Mouse (Mus musculus) embryonic facial prominence, embryonic 13.5 days (tissue): Measurements from ENCODE around the gene Tmx2. TPM values are rescaled to one million over a fixed set of nuclear protein-coding genes. Genes with fewer than 3 reads are reported as not detected.
A peak's percentile ranks its signal among the peaks of the same experiment; 100 is the strongest.

Experiments used
- ATAC-seq: fragments of 200-750 bp; cut with Nextera tagmentation; 2 replicates; pipeline ENCODE4 v1.8.0; 2017; ENCODE audit warnings: low read depth; ENCODE audit not compliant: insufficient number of reproducible peaks, insufficient read depth, low FRiP score, low TSS enrichment
- H3K27ac ChIP-seq: fragments of 300-500 bp; sonication (generic); 2 replicates; pipeline ENCODE4 v1.5.1; 2015; ENCODE audit warnings: moderate library complexity, mild to moderate bottlenecking, inconsistent platforms
- H3K27me3 ChIP-seq: fragments of 300-500 bp; sonication (generic); 2 replicates; pipeline ENCODE4 v1.6.1; 2015; ENCODE audit warnings: mild to moderate bottlenecking, inconsistent platforms
- H3K36me3 ChIP-seq: fragments of 300-500 bp; sonication (generic); 2 replicates; pipeline ENCODE4 v1.6.1; 2015; ENCODE audit warnings: mild to moderate bottlenecking, inconsistent platforms
- H3K4me1 ChIP-seq: fragments of 300-500 bp; sonication (generic); 2 replicates; pipeline ENCODE4 v1.6.1; 2015; ENCODE audit warnings: inconsistent platforms
- H3K4me2 ChIP-seq: fragments of 300-500 bp; sonication (generic); 2 replicates; pipeline ENCODE4 v1.6.1; 2015; ENCODE audit warnings: moderate library complexity, mild to moderate bottlenecking, inconsistent platforms
- H3K4me3 ChIP-seq: fragments of 300-500 bp; sonication (generic); 2 replicates; pipeline ENCODE4 v1.5.1; 2015; ENCODE audit warnings: mild to moderate bottlenecking, inconsistent platforms
- H3K9ac ChIP-seq: fragments of 300-500 bp; sonication (generic); 2 replicates; pipeline ENCODE4 v1.6.1; 2015; ENCODE audit warnings: mild to moderate bottlenecking, inconsistent platforms
- H3K9me3 ChIP-seq: fragments of 300-500 bp; sonication (generic); 2 replicates; pipeline ENCODE4 v1.6.1; 2016; ENCODE audit warnings: inconsistent platforms
- WGBS: fragments of 180-500 bp; shearing (Covaris S2); methylation state at CpG from one replicate; pipeline ENCODE4 v1.1.7; 2015; ENCODE audit warnings: mixed read lengths; 5-methylcytosine and 5-hydroxymethylcytosine counted together
- polyA plus RNA-seq: library from polyadenylated mRNA; unstranded; fragments of >200 nt; fragmentation: Nextera tagmentation; extraction: Ambion mirVana; gene quantifications from 2 replicates; pipeline ENCODE4 v1.2.1, GENCODE M21; 2015

Tmx2 gene
- polyA plus RNA-seq, 1 experiment from 2014 or later = 105 TPM

DNA sequence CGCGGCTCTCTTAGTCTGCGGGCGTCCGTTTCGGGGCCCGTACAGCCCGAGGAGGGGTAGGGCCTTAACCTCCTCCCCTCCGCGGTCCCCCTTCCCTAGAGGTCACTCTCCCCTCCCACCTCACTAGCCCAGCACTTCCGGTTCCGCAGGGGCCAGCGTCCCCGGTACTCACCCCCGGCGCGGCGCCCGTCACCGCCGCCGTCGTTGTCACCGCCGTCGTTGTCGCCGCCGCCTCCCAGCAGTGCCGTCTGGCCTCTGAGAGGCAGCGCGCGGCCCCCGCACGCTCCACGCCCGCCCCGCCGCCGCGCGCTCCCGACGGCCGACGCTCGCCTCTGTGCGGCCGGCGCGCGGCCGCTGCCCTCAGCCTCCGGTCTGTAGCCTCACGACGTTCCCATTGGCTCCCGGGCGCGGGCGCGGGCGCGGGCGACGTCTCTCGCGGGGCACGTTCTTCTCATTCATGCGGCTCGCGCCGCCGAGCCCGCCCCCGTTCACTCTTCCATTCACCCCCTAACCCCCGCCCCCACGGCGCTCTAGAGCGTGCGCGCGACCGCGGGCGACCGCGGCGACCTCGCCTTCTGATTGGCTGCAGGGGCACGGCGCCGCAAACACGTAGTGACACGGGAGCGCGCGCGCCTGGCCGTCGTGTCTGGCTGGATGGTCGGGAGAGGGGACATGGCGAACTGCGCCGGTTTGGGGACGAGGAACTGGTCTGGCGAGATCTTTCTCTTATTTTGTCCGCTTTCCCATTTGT is 36.0 kb upstream of the Tmx2 start, which contains the start of gene Zdhhc5:
TSS of gene Zdhhc5 (minus strand) at position 370 of the 751 bp plus-strand sequence.
- Histone ChIP-seq H3K9ac (peak within 1 kb of the TSS; percentile 99), H3K36me3 (peaks cover 10% of the 10 kb centered on the region), H3K4me3 (peak within 1 kb of the TSS; percentile 93), H3K4me2 (peak within 1 kb of the TSS; percentile 68), H3K27ac (peak within 1 kb of the TSS; percentile 96), H3K9me3 (no peaks in the 10 kb centered on the region), H3K4me1 (peaks cover 13% of the 10 kb centered on the region), H3K27me3 (no peaks in the 10 kb centered on the region)
- 1% methylated on average over 106 of the region's 107 CpGs for WGBS
- peak; percentile 96 for ATAC-seq

DNA sequence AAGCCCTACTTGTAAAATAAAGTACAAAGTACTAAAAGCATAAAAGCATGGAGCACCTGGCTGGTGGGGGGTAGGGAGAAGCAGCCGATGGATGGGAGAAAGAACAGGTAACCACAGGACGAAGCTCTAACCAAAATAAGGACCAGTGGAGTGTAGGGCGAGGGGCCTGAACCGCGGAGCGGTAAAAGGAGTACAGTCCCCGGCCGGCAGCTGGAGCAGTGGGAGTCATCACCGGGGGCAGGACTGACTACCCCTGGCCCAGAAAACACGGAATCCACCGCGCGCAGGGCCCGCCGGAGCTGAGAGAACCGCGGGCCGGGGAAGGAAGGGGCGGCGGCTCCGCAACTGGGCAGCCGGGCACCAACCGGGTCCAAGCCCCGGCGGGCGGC is 35.5 kb upstream of the Tmx2 start:
- no peaks in the 10 kb centered on the region for H3K9me3 ChIP-seq
- H3K27me3 ChIP-seq = no peaks in the 10 kb centered on the region
- H3K4me2 ChIP-seq = peak overlapping the region; percentile 68
- peak overlapping the region; percentile 99 for H3K9ac ChIP-seq
- H3K36me3 ChIP-seq = peaks cover 15% of the 10 kb centered on the region
- under 1% methylated on average over 26 of the region's 26 CpGs for WGBS
- no peak; the same call in 1 of the 2 replicates for ATAC-seq
- H3K27ac ChIP-seq = peak overlapping the region; percentile 96
- peak overlapping the region; percentile 93 for H3K4me3 ChIP-seq
- H3K4me1 ChIP-seq = peaks cover 13% of the 10 kb centered on the region

- Histone ChIP-seq H3K27ac (no peak overlapping the region), H3K27me3 (no peaks in the 10 kb centered on the region), H3K9me3 (no peaks in the 10 kb centered on the region), H3K9ac (no peak overlapping the region), H3K4me2 (no peak overlapping the region), H3K36me3 (peaks cover 37% of the 10 kb centered on the region), H3K4me3 (no peak overlapping the region), H3K4me1 (peaks cover 24% of the 10 kb centered on the region)
- no peak for ATAC-seq
- WGBS = 87% methylated on average over 2 of the region's 2 CpGs
Observed at GRCm38 (mm10) chr2:84711898-84712297, 33.0 kb upstream of the Tmx2 start.

DNA sequence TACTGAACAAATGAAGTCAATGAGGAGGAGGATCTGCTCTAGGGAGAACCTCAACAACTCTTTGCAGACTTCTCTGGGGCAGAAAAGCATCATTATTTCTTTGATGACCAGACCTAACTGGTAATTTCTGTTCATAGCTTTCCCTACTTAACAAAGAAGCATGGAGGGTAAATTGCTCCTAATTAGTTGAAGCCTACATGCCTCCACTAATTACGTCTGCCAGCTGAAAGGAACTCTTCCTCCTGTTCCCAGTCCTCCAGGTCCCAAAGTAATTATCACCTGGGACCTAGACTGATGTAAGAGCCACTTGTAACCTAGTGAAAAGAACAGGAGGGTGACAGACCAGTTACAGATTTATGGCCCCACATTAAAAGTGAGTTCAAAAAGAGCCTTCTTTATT is 28.6 kb upstream of the Tmx2 start:
- Histone ChIP-seq H3K27ac (no peak overlapping the region), H3K9me3 (no peaks in the 10 kb centered on the region), H3K36me3 (peaks cover 54% of the 10 kb centered on the region), H3K4me2 (no peak overlapping the region), H3K4me3 (no peak overlapping the region), H3K27me3 (no peaks in the 10 kb centered on the region), H3K4me1 (peaks cover 13% of the 10 kb centered on the region; the same call in 1 of the 2 replicates), H3K9ac (no peak overlapping the region)
- ATAC-seq = no peak
- 43% methylated on average over 1 of the region's 1 CpGs for WGBS

GRCm38 (mm10) chr2:84705295-84705694 is 26.4 kb upstream of the Tmx2 start:
- Histone ChIP-seq H3K9me3 (no peaks in the 10 kb centered on the region), H3K27ac (no peak overlapping the region), H3K4me2 (no peak overlapping the region), H3K4me1 (peaks cover 11% of the 10 kb centered on the region; the same call in 1 of the 2 replicates), H3K36me3 (peaks cover 51% of the 10 kb centered on the region), H3K9ac (no peak overlapping the region), H3K4me3 (no peak overlapping the region), H3K27me3 (no peaks in the 10 kb centered on the region)
- no peak for ATAC-seq
- whole genome bisulfite sequencing = 81% methylated on average over 1 of the region's 1 CpGs

GRCm38 (mm10) chr2:84704329-84704728 is 25.4 kb upstream of the Tmx2 start:
- ATAC-seq = no peak
- Histone ChIP-seq H3K9ac (no peak overlapping the region), H3K36me3 (peaks cover 52% of the 10 kb centered on the region), H3K4me3 (no peak overlapping the region), H3K27ac (no peak overlapping the region), H3K27me3 (no peaks in the 10 kb centered on the region), H3K9me3 (no peaks in the 10 kb centered on the region), H3K4me1 (peaks cover 11% of the 10 kb centered on the region; the same call in 1 of the 2 replicates), H3K4me2 (no peak overlapping the region)
- 80% methylated on average over 5 of the region's 5 CpGs for WGBS

- no peak overlapping the region for H3K9ac ChIP-seq
- H3K36me3 ChIP-seq = peaks cover 47% of the 10 kb centered on the region
- no peaks in the 10 kb centered on the region for H3K27me3 ChIP-seq
- H3K27ac ChIP-seq = no peak overlapping the region
- 93% methylated on average over 1 of the region's 1 CpGs for WGBS
- no peak overlapping the region for H3K4me2 ChIP-seq
- ATAC-seq = no peak
- no peaks in the 10 kb centered on the region for H3K9me3 ChIP-seq
- no peak overlapping the region for H3K4me3 ChIP-seq
- H3K4me1 ChIP-seq = peaks cover 7% of the 10 kb centered on the region; the same call in 1 of the 2 replicates
Observed at GRCm38 (mm10) chr2:84703497-84703896, 24.6 kb upstream of the Tmx2 start.

DNA sequence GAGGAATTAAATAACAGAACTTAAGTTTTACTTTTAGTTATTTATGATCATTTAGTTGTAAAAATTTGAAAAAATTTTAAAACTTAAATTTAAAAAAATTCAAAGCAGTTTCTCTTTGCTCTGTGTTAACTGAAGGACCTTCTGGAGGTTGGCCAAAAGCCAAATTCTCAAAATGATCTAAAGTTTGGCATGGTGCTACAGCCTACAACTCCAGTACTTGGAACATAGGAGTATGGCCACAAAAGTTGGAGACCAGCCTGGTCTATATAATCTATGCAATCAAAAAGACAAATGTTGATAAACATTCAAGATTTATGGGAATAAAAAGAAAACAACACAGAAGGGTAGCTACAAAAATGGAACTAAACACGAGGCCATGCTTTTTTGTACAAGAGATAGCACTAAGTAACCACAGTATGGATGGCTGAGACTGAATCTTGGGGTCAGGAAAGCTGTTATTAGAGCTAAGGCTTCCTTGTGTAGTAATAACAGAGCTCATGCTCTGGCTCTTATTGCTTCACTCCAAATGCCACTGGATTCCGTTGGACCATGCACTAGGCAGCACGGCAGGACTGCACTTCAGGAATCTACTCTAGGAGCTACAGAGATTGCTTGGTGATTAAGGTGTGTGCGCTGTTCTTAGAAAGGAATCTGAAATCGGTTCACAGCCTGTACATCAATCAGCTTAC is 16.2 kb upstream of the Tmx2 start:
- peaks cover 70% of the 10 kb centered on the region for H3K36me3 ChIP-seq
- 89% methylated on average over 5 of the region's 5 CpGs for WGBS
- H3K9ac ChIP-seq = no peak overlapping the region
- H3K4me2 ChIP-seq = no peak overlapping the region
- ATAC-seq = no peak
- no peak overlapping the region for H3K27ac ChIP-seq
- no peaks in the 10 kb centered on the region for H3K27me3 ChIP-seq
- no peaks in the 10 kb centered on the region for H3K4me1 ChIP-seq
- no peaks in the 10 kb centered on the region for H3K9me3 ChIP-seq
- H3K4me3 ChIP-seq = no peak overlapping the region

GRCm38 (mm10) chr2:84690050-84690449 is 11.1 kb upstream of the Tmx2 start:
- Histone ChIP-seq H3K9ac (no peak overlapping the region), H3K36me3 (peaks cover 90% of the 10 kb centered on the region), H3K4me1 (no peaks in the 10 kb centered on the region), H3K9me3 (no peaks in the 10 kb centered on the region), H3K27ac (no peak overlapping the region), H3K4me2 (no peak overlapping the region), H3K4me3 (no peak overlapping the region), H3K27me3 (no peaks in the 10 kb centered on the region)
- no peak for ATAC-seq
- WGBS = 91% methylated on average over 12 of the region's 12 CpGs

DNA sequence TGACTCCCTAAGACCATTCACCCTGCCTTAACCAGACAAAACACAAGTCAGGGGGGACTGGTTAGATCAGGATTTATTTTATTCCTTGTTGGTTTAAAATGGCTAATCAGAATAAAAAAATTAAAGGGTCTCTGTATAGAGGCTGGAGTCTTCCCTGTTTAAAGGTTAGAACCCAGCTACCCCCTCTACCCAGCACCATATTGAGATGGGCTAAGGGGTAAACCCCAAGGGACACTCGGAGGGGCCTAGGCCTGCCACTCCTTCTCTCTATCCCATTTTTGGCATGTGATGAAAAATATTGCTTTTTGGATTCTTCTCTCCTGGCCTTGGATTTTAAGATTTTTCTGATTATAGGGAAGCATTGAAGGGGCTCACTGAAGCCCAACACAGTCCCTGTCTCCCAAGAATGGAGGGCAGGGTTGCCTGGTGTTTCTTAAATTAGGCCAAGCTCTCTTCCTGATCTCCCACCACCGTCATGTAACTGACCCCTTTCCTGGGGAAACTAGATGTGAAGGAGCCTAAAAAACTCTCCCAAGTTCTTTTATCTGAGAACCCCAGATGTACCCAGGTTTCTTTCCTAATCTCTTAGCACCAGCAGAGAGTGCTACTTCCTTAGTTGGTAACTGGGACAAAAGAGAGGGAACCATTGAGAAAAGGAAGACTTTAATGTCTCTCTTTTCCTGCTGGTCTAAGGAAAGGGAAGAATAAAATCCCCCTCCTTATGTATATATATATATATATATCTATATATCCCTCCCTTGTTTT is 9.3 kb upstream of the Tmx2 start:
- Histone ChIP-seq H3K4me1 (no peaks in the 10 kb centered on the region), H3K27ac (no peak overlapping the region), H3K9me3 (no peaks in the 10 kb centered on the region), H3K27me3 (no peaks in the 10 kb centered on the region), H3K36me3 (peaks cover 87% of the 10 kb centered on the region), H3K9ac (no peak overlapping the region), H3K4me2 (no peak overlapping the region), H3K4me3 (no peak overlapping the region)
- 84% methylated on average over 2 of the region's 2 CpGs for WGBS
- no peak for ATAC-seq

DNA sequence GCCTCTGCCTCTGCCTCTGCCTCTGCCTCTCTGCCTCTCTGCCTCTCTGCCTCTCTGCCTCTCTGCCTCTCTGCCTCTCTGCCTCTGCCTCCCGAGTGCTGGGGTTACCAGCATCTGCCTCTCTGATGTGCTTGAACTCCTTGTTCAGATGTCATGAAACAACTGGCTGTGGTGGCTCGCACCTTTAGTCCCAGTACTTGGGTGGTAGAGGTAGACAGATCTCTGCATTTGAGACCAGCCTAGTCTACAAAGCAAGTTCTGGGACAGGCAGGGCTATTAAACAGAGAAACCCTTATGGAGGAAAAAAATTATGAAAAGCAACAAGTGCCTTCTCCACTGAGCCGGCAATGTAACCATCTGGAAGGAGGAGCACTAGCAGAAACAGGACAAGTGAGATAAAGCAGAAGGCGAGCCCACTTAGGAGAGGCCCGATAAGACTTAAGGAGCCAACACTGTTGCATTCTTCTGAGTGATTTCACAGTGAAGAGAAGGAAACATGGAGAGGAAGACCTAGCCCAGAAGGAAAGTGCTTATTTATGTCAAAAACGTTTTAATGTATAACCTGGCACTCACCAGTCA is 3.8 kb upstream of the Tmx2 start:
- Histone ChIP-seq H3K27ac (no peak overlapping the region), H3K4me2 (no peak overlapping the region), H3K36me3 (peaks cover 46% of the 10 kb centered on the region), H3K27me3 (no peaks in the 10 kb centered on the region), H3K9ac (no peak overlapping the region), H3K4me3 (no peak overlapping the region), H3K4me1 (peaks cover 8% of the 10 kb centered on the region), H3K9me3 (no peaks in the 10 kb centered on the region)
- WGBS = 84% methylated on average over 6 of the region's 6 CpGs
- ATAC-seq = no peak
